Comparison of ENCODE assay signal across 13 mouse cellular contexts in the genomic region with DNA sequence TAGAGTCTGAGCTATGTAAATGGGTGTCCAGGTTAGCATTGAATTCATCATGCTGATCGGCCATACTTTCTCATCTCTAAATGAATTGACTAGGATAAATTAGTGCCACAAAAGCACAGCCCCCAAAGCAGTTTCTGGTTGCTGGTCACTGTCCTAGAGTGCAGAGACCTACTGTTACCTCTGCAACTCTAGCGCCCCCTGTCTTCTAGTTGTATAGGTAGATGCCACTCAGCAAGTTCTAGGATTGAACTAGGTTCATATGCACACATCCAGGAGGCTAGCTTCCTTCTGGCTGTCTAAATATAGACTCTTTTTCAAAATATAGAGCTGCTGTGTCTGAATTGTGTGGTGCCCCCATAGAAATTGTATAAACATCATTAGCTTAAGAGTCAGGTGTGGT.
DNase-seq lines count a peak whose midpoint lies in the region; ATAC-seq and TF ChIP-seq lines count a peak whose summit lies in the region.
"Had no signal": no experiment of that assay in that cellular context is flagged by ENCODE, and none has a peak within 500 bp of the region (broad histone marks: within the 10 kb centered on the region; RNA-seq: fewer than 3 reads in every experiment).

No protein-coding gene starts in this region.

- H3K27ac ChIP-seq in ES-Bruce4 (ENCODE audit: insufficient read depth, low read length): no peak overlapping the region
- H3K27ac ChIP-seq: forebrain, embryonic 13.5 days; limb, embryonic 12.5 days; midbrain, embryonic 12.5 days had no signal

- H3K9me3 ChIP-seq in ES-Bruce4 (replicated peaks; ENCODE audit: control insufficient read depth, insufficient read depth, low read length, poor library complexity, severe bottlenecking): no peaks in the 10 kb centered on the region
- H3K9me3 ChIP-seq: forebrain, embryonic 13.5 days; limb, embryonic 12.5 days; midbrain, embryonic 12.5 days had no signal

- no peak overlapping the region for H3K4me3 ChIP-seq in ES-Bruce4 (ENCODE audit: low read depth, low read length)
- H3K4me3 ChIP-seq: forebrain, embryonic 13.5 days; limb, embryonic 12.5 days; midbrain, embryonic 12.5 days had no signal

- H3K36me3 ChIP-seq in ES-Bruce4 (ENCODE audit: control insufficient read depth, insufficient read depth, low read length, poor library complexity, severe bottlenecking): no peaks in the 10 kb centered on the region
- H3K36me3 ChIP-seq: limb, embryonic 12.5 days; midbrain, embryonic 12.5 days had no signal

- H3K4me1 ChIP-seq in ES-Bruce4 (ENCODE audit: control insufficient read depth, insufficient read depth, low read length): no peaks in the 10 kb centered on the region

- no peak for TF ChIP-seq POLR2A in ES-Bruce4 (IDR thresholded peaks at IDR 0.05; ENCODE audit: insufficient read depth, low read length)

- no peak for TF ChIP-seq EP300 in ES-Bruce4 (IDR thresholded peaks at IDR 0.05; ENCODE audit: insufficient read depth, low read depth, low read length)

- no peak overlapping the region for H3K9ac ChIP-seq in ES-Bruce4 (ENCODE audit: low read depth, poor library complexity, severe bottlenecking)
- H3K9ac ChIP-seq: forebrain, embryonic 13.5 days; limb, embryonic 12.5 days; midbrain, embryonic 12.5 days had no signal

- peak; percentile 19 for DNase-seq in CD4-positive, CD25-positive, alpha-beta regulatory T cell, adult 2 months (ENCODE audit: low read depth, low spot score)
- peak; percentile 4 for DNase-seq in kidney, adult 9 months
- no peak for DNase-seq in kidney, postnatal 14 days
- DNase-seq in lung, postnatal 10 days: peak; percentile 44
- no peak for DNase-seq in left cerebral cortex, adult 8-10 months (ENCODE audit: low spot score in 2 of 2)
- DNase-seq: cerebellum, adult 9-10 months; heart, postnatal 14 days had no signal

- no peak for ATAC-seq in CD4-positive, CD25-positive, alpha-beta regulatory T cell, adult 4 months
- no peak for ATAC-seq in frontal cortex, adult (ENCODE audit: low TSS enrichment)
- ATAC-seq: forebrain, embryonic 13.5 days had no signal

- peak; percentile 21 for TF ChIP-seq CTCF in ES-Bruce4 (IDR thresholded peaks at IDR 0.05; ENCODE audit: low read depth, low read length)

- no peaks in the 10 kb centered on the region for H3K27me3 ChIP-seq in ES-Bruce4 (ENCODE audit: control insufficient read depth, insufficient read depth, low read length, poor library complexity, severe bottlenecking)
- H3K27me3 ChIP-seq: forebrain, embryonic 13.5 days; limb, embryonic 12.5 days; midbrain, embryonic 12.5 days had no signal

Comparison
In these comparisons a context has a peak if more than half of its experiments do, and no peak if none do; other contexts are left out.
1. DNase-seq: peak in CD4-positive, CD25-positive, alpha-beta regulatory T cell, adult 2 months (single experiment), kidney, adult 9 months (single experiment) and lung, postnatal 10 days (single experiment); none in kidney, postnatal 14 days (single experiment) and left cerebral cortex, adult 8-10 months (0 of 2).